Mouse (Mus musculus) lung, embryonic 15.5 days (tissue): ENCODE results near the gene Chil1. TPM values are rescaled to one million over a fixed set of nuclear protein-coding genes. Genes with fewer than 3 reads are reported as not detected.

Experiments
- ATAC-seq: fragments of 200-750 bp; cut with Nextera tagmentation; 2 replicates; pipeline ENCODE4 v1.8.0; 2017; ENCODE audit warnings: moderate number of reproducible peaks, borderline replicate concordance; ENCODE audit not compliant: low FRiP score, low TSS enrichment; ENCODE audit errors: extremely low read depth
- H3K27ac ChIP-seq: fragments of 300-500 bp; sonication (generic); 2 replicates; pipeline ENCODE4 v1.5.1; 2015; ENCODE audit warnings: moderate library complexity, mild to moderate bottlenecking, inconsistent platforms
- H3K27me3 ChIP-seq: fragments of 300-500 bp; sonication (generic); 2 replicates; pipeline ENCODE4 v1.6.1; 2015; ENCODE audit warnings: inconsistent platforms
- H3K36me3 ChIP-seq: fragments of 300-500 bp; sonication (generic); 2 replicates; pipeline ENCODE4 v1.6.1; 2015; ENCODE audit warnings: inconsistent platforms
- H3K4me1 ChIP-seq: fragments of 300-500 bp; sonication (generic); 2 replicates; pipeline ENCODE4 v1.6.1; 2015; ENCODE audit warnings: inconsistent platforms
- H3K4me2 ChIP-seq: fragments of 300-500 bp; sonication (generic); 2 replicates; pipeline ENCODE4 v1.6.1; 2015; ENCODE audit warnings: inconsistent platforms, mild to moderate bottlenecking, moderate library complexity
- H3K4me3 ChIP-seq: fragments of 300-500 bp; sonication (generic); 2 replicates; pipeline ENCODE4 v1.5.1; 2015; ENCODE audit warnings: mild to moderate bottlenecking, inconsistent platforms
- H3K9ac ChIP-seq: fragments of 300-500 bp; sonication (generic); 2 replicates; pipeline ENCODE4 v1.6.1; 2015; ENCODE audit warnings: inconsistent platforms
- H3K9me3 ChIP-seq: fragments of 300-500 bp; sonication (generic); 2 replicates; pipeline ENCODE4 v1.6.1; 2016; ENCODE audit warnings: inconsistent platforms
- WGBS: fragments of 180-500 bp; shearing (Covaris S2); methylation state at CpG from one replicate; pipeline ENCODE4 v1.1.7; 2015; 5-methylcytosine and 5-hydroxymethylcytosine counted together
- polyA plus RNA-seq: library from polyadenylated mRNA; unstranded; fragments of >200 nt; fragmentation: Nextera tagmentation; extraction: Ambion mirVana; gene quantifications from 2 replicates; pipeline ENCODE4 v1.2.1, GENCODE M21; 2015

The Chil1 gene
- polyA plus RNA-seq, 1 experiment from 2014 or later = 1.1 TPM

GRCm38 (mm10) chr1:134160404-134160803, 21.6 kb upstream of the Chil1 start:
- Histone ChIP-seq H3K4me2 (no peak overlapping the region), H3K4me1 (no peaks in the 10 kb centered on the region), H3K9me3 (no peaks in the 10 kb centered on the region), H3K27ac (no peak overlapping the region), H3K9ac (no peak overlapping the region), H3K4me3 (no peak overlapping the region), H3K36me3 (no peaks in the 10 kb centered on the region), H3K27me3 (no peaks in the 10 kb centered on the region)
- 77% methylated on average over 3 of the region's 3 CpGs for WGBS
- no peak for ATAC-seq

- no peaks in the 10 kb centered on the region for H3K27me3 ChIP-seq
- H3K4me2 ChIP-seq = no peak overlapping the region
- H3K36me3 ChIP-seq = no peaks in the 10 kb centered on the region
- no peak for ATAC-seq
- no peaks in the 10 kb centered on the region for H3K4me1 ChIP-seq
- H3K9ac ChIP-seq = no peak overlapping the region
- 68% methylated on average over 6 of the region's 6 CpGs for WGBS
- H3K4me3 ChIP-seq = no peak overlapping the region
- H3K9me3 ChIP-seq = no peaks in the 10 kb centered on the region
- H3K27ac ChIP-seq = no peak overlapping the region
These were observed 20.6 kb upstream of the Chil1 start for GRCm38 (mm10) chr1:134161399-134161798.

GRCm38 (mm10) chr1:134162510-134163225, 19.3 kb upstream of the Chil1 start:
- H3K27ac ChIP-seq = no peak overlapping the region
- 63% methylated on average over 6 of the region's 6 CpGs for WGBS

GRCm38 (mm10) chr1:134163476-134163875, 18.5 kb upstream of the Chil1 start:
- Histone ChIP-seq H3K9me3 (no peaks in the 10 kb centered on the region), H3K4me2 (no peak overlapping the region), H3K4me3 (no peak overlapping the region), H3K9ac (no peak overlapping the region), H3K4me1 (no peaks in the 10 kb centered on the region), H3K27ac (no peak overlapping the region), H3K27me3 (no peaks in the 10 kb centered on the region), H3K36me3 (no peaks in the 10 kb centered on the region)
- ATAC-seq = no peak
- WGBS = 86% methylated on average over 7 of the region's 7 CpGs

More at GRCm38 (mm10) chr1:134162510-134163225, 19.3 kb upstream of the Chil1 start:
- no peaks in the 10 kb centered on the region for H3K27me3 ChIP-seq
- no peaks in the 10 kb centered on the region for H3K4me1 ChIP-seq
- no peaks in the 10 kb centered on the region for H3K36me3 ChIP-seq
- H3K4me2 ChIP-seq = no peak overlapping the region
- ATAC-seq = no peak
- H3K9me3 ChIP-seq = no peaks in the 10 kb centered on the region
- no peak overlapping the region for H3K9ac ChIP-seq
- no peak overlapping the region for H3K4me3 ChIP-seq

GRCm38 (mm10) chr1:134164454-134164853, 17.5 kb upstream of the Chil1 start:
- H3K4me2 ChIP-seq = no peak overlapping the region

GRCm38 (mm10) chr1:134166547-134166946, 15.4 kb upstream of the Chil1 start:
- no peak for ATAC-seq
- H3K9me3 ChIP-seq = no peaks in the 10 kb centered on the region
- 83% methylated on average over 3 of the region's 3 CpGs for WGBS

More at GRCm38 (mm10) chr1:134164454-134164853, 17.5 kb upstream of the Chil1 start:
- Histone ChIP-seq H3K27me3 (no peaks in the 10 kb centered on the region), H3K36me3 (no peaks in the 10 kb centered on the region), H3K9me3 (no peaks in the 10 kb centered on the region), H3K9ac (no peak overlapping the region), H3K27ac (no peak overlapping the region), H3K4me1 (no peaks in the 10 kb centered on the region), H3K4me3 (no peak overlapping the region)
- ATAC-seq = no peak
- WGBS = 42% methylated on average over 4 of the region's 4 CpGs

GRCm38 (mm10) chr1:134167416-134168305, 14.3 kb upstream of the Chil1 start:
- no peaks in the 10 kb centered on the region for H3K27me3 ChIP-seq
- no peak overlapping the region for H3K9ac ChIP-seq
- H3K4me3 ChIP-seq = no peak overlapping the region
- H3K4me1 ChIP-seq = no peaks in the 10 kb centered on the region
- no peaks in the 10 kb centered on the region for H3K9me3 ChIP-seq
- H3K36me3 ChIP-seq = no peaks in the 10 kb centered on the region
- ATAC-seq = no peak
- H3K4me2 ChIP-seq = no peak overlapping the region
- no peak overlapping the region for H3K27ac ChIP-seq
- WGBS = 52% methylated on average over 14 of the region's 14 CpGs

More at GRCm38 (mm10) chr1:134166547-134166946, 15.4 kb upstream of the Chil1 start:
- Histone ChIP-seq H3K36me3 (no peaks in the 10 kb centered on the region), H3K27ac (no peak overlapping the region), H3K4me3 (no peak overlapping the region), H3K9ac (no peak overlapping the region), H3K4me2 (no peak overlapping the region), H3K27me3 (no peaks in the 10 kb centered on the region), H3K4me1 (no peaks in the 10 kb centered on the region)

- no peak overlapping the region for H3K9ac ChIP-seq
- WGBS = 51% methylated on average over 3 of the region's 3 CpGs
- ATAC-seq = no peak
- no peaks in the 10 kb centered on the region for H3K4me1 ChIP-seq
- no peak overlapping the region for H3K4me2 ChIP-seq
- no peaks in the 10 kb centered on the region for H3K27me3 ChIP-seq
- no peaks in the 10 kb centered on the region for H3K9me3 ChIP-seq
- H3K4me3 ChIP-seq = no peak overlapping the region
- H3K36me3 ChIP-seq = no peaks in the 10 kb centered on the region
- H3K27ac ChIP-seq = no peak overlapping the region
These were observed 13.4 kb upstream of the Chil1 start for GRCm38 (mm10) chr1:134168567-134168966.

GRCm38 (mm10) chr1:134168985-134169697, 12.8 kb upstream of the Chil1 start:
- Histone ChIP-seq H3K36me3 (no peaks in the 10 kb centered on the region), H3K4me1 (no peaks in the 10 kb centered on the region), H3K4me3 (no peak overlapping the region), H3K9ac (no peak overlapping the region), H3K4me2 (no peak overlapping the region), H3K27ac (no peak overlapping the region), H3K27me3 (no peaks in the 10 kb centered on the region), H3K9me3 (no peaks in the 10 kb centered on the region)
- no peak for ATAC-seq
- WGBS = 87% methylated on average over 8 of the region's 8 CpGs

- H3K9ac ChIP-seq = no peak overlapping the region
- H3K27me3 ChIP-seq = no peaks in the 10 kb centered on the region
- H3K9me3 ChIP-seq = no peaks in the 10 kb centered on the region
- no peak overlapping the region for H3K27ac ChIP-seq
- H3K4me2 ChIP-seq = no peak overlapping the region
- no peak for ATAC-seq
- no peaks in the 10 kb centered on the region for H3K36me3 ChIP-seq
- H3K4me1 ChIP-seq = no peaks in the 10 kb centered on the region
- H3K4me3 ChIP-seq = no peak overlapping the region
- 50% methylated on average over 7 of the region's 7 CpGs for WGBS
These were observed 8.9 kb upstream of the Chil1 start for GRCm38 (mm10) chr1:134173081-134173480.

GRCm38 (mm10) chr1:134177976-134178375, 4.0 kb upstream of the Chil1 start:
- H3K9ac ChIP-seq = no peak overlapping the region
- ATAC-seq = no peak
- H3K4me2 ChIP-seq = no peak overlapping the region
- no peak overlapping the region for H3K4me3 ChIP-seq
- WGBS = 86% methylated on average over 5 of the region's 5 CpGs
- no peak overlapping the region for H3K27ac ChIP-seq
- H3K4me1 ChIP-seq = no peaks in the 10 kb centered on the region
- H3K36me3 ChIP-seq = no peaks in the 10 kb centered on the region
- H3K27me3 ChIP-seq = no peaks in the 10 kb centered on the region
- H3K9me3 ChIP-seq = no peaks in the 10 kb centered on the region
